Mouse (Mus musculus) intestine, postnatal 0 days (tissue): ENCODE measurements around the gene Ppm1e. TPM values are rescaled to one million over a fixed set of nuclear protein-coding genes. Genes with fewer than 3 reads are reported as not detected.

Source experiments
- ATAC-seq: fragments of 200-750 bp; cut with Nextera tagmentation; 2 replicates; pipeline ENCODE4 v1.8.0; 2017; ENCODE audit warnings: mild to moderate bottlenecking, moderate TSS enrichment, moderate library complexity
- H3K27ac ChIP-seq: fragments of 300-500 bp; sonication (generic); 2 replicates; pipeline ENCODE4 v1.5.1; 2014; ENCODE audit warnings: mild to moderate bottlenecking, low read depth, low read length, moderate library complexity
- H3K27me3 ChIP-seq: fragments of 300-500 bp; sonication (generic); replicated peaks from 2 replicates; pipeline ENCODE4 v1.6.1; 2014; ENCODE audit warnings: low read length, mixed read lengths; ENCODE audit not compliant: control insufficient read depth, insufficient read depth
- H3K36me3 ChIP-seq: fragments of 300-500 bp; sonication (generic); 2 replicates; pipeline ENCODE4 v1.6.1; 2014; ENCODE audit warnings: mild to moderate bottlenecking, moderate library complexity; ENCODE audit not compliant: control insufficient read depth, insufficient read depth
- H3K4me1 ChIP-seq: fragments of 300-500 bp; sonication (generic); replicated peaks from 2 replicates; pipeline ENCODE4 v1.6.1; 2014; ENCODE audit warnings: antibody characterized with exemption, low read length, mixed read lengths; ENCODE audit not compliant: control insufficient read depth, insufficient read depth
- H3K4me2 ChIP-seq: fragments of 300-500 bp; sonication (generic); replicated peaks from 2 replicates; pipeline ENCODE4 v1.6.1; 2014; ENCODE audit warnings: low read depth, mild to moderate bottlenecking, moderate library complexity
- H3K4me3 ChIP-seq: fragments of 300-500 bp; sonication (generic); 2 replicates; pipeline ENCODE4 v1.5.1; 2014; ENCODE audit warnings: low read depth, low read length
- H3K9ac ChIP-seq: fragments of 300-500 bp; sonication (generic); 2 replicates; pipeline ENCODE4 v1.6.1; 2014; ENCODE audit warnings: mild to moderate bottlenecking, low read depth, low read length
- H3K9me3 ChIP-seq: fragments of 300-500 bp; sonication (generic); 2 replicates; pipeline ENCODE4 v1.6.1; 2016; ENCODE audit warnings: mixed run types; ENCODE audit not compliant: control insufficient read depth
- CTCF ChIP-seq: sonication (generic); IDR thresholded peaks from 2 replicates; pipeline ENCODE4 v1.5.1; 2016; ENCODE audit warnings: low read depth, mild to moderate bottlenecking, control low read depth, antibody characterized with exemption, moderate library complexity
- WGBS: fragments of 180-500 bp; shearing (Covaris S2); extraction: QIAGEN DNeasy Blood & Tissue Kit; methylation state at CpG from one replicate; pipeline ENCODE4 v1.1.7; 2014; 5-methylcytosine and 5-hydroxymethylcytosine counted together
- polyA plus RNA-seq: library from polyadenylated mRNA; unstranded; fragments of >200 nt; fragmentation: Nextera tagmentation; extraction: Ambion mirVana; gene quantifications from 2 replicates; pipeline ENCODE4 v1.2.1, GENCODE M21; 2015

The Ppm1e gene
- polyA plus RNA-seq, 1 experiment from 2014 or later: 1.4 TPM

DNA sequence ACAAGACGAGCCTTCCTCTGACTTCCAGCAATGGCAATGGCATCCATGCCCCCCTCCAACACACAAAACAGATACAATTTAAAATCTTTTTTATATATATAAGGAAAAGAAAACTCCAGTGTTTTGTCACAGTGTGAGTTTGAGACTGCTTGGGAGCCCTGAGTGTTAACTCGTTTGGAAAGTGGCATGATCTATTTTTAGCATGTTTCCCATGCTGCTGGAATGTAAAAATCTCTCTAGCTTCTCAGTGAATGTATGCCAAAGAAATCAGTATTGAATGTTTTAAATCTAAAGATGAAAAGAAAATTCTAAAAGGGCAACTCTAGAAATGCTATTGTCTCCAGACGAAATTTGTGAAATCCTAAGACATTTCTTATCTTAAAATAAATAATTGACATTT is 45.3 kb downstream of the Ppm1e start:
- Histone ChIP-seq H3K4me3 (no peak overlapping the region), H3K36me3 (no peaks in the 10 kb centered on the region), H3K9me3 (no peaks in the 10 kb centered on the region), H3K27me3 (no peaks in the 10 kb centered on the region), H3K4me1 (no peaks in the 10 kb centered on the region), H3K9ac (no peak overlapping the region), H3K4me2 (no peak overlapping the region), H3K27ac (no peak overlapping the region)
- WGBS: 43% methylated on average over 3 of the region's 3 CpGs
- no peak for ATAC-seq
- no peak for TF ChIP-seq CTCF

DNA sequence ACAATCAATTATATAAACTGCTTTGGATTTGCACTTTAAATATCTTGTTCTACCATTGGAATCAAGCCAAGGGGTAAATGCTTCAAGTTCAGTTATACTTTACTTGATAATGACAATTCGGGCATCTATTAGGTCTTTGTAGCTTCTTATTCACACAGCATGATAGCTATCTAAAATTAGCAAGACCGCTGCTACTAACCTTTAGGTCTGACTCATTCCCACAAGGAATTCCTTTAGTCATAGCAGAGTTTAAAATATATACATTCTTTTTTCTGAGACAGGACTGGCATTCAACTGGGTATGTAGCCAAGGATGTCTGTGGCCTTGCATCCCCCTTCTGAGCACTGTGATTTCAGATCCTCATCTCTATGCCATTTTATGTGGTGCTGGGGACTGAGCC is 48.5 kb downstream of the Ppm1e start:
- no peak overlapping the region for H3K4me2 ChIP-seq
- no peaks in the 10 kb centered on the region for H3K36me3 ChIP-seq
- H3K4me3 ChIP-seq: no peak overlapping the region
- H3K9ac ChIP-seq: no peak overlapping the region
- TF ChIP-seq CTCF: no peak
- no peaks in the 10 kb centered on the region for H3K27me3 ChIP-seq
- 80% methylated on average over 2 of the region's 2 CpGs for WGBS
- ATAC-seq: no peak
- no peaks in the 10 kb centered on the region for H3K4me1 ChIP-seq
- no peak overlapping the region for H3K27ac ChIP-seq
- no peaks in the 10 kb centered on the region for H3K9me3 ChIP-seq

DNA sequence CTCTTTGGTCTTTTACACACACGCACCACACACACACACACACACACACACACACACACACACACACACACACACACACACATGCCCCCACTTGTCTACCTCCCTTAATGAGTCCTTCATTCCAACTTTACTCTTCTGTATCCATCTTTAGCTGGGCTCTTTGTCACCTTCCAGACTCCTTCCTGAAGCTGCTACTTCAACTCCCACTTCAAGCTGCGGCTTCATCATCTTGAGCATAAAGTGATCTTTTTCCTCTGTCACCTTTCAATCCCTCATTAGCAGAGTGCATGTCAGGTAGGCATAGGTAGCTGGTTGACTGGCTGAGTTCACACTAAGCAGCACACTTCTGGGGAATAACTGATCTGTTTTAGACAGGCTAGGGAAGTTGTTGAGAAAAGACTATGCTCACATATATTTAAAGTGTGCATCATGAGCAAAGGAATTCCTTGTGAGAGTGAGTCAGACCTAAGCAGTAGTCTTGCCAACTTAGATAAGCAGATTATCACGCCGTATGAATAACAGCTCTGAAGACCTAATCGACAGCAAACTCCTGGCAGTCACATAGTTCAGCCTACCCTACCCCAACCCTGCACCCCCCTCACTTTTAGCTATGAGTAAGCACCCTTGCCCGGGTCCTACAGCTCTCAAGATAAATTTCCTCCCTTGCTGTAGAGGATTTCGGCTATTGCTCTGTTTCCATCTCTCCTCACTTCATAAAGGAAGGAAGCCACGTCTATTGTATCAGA is 49.3 kb downstream of the Ppm1e start:
- Histone ChIP-seq H3K9ac (no peak overlapping the region), H3K4me1 (no peaks in the 10 kb centered on the region), H3K27ac (no peak overlapping the region), H3K4me2 (no peak overlapping the region), H3K27me3 (no peaks in the 10 kb centered on the region), H3K36me3 (no peaks in the 10 kb centered on the region), H3K9me3 (no peaks in the 10 kb centered on the region), H3K4me3 (no peak overlapping the region)
- TF ChIP-seq CTCF: no peak
- WGBS: 62% methylated on average over 8 of the region's 8 CpGs
- no peak for ATAC-seq

DNA sequence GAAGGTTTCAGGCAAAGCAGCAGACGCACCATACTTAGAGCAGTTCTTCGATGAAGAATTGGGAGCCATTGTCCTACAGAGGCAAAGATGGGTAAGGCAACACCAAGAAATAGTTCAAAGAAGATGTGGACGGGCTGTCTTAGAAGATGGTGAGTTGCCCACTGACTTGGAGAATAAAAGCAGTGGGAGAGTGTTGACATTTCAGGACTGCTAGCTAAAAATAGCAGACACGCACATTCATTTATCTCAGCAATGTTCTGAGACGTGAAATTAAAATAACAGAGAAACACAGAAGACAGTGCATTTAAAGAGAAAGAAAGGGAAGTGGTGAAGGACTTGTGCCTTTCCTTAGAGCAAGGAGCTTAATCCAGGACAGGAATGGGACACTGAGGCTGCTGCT is 59.8 kb downstream of the Ppm1e start:
- Histone ChIP-seq H3K4me2 (no peak overlapping the region), H3K9me3 (no peaks in the 10 kb centered on the region), H3K4me3 (no peak overlapping the region), H3K27me3 (no peaks in the 10 kb centered on the region), H3K9ac (no peak overlapping the region), H3K27ac (no peak overlapping the region), H3K36me3 (no peaks in the 10 kb centered on the region), H3K4me1 (peaks cover 5% of the 10 kb centered on the region; the same call in 1 of the 2 replicates)
- 65% methylated on average over 5 of the region's 5 CpGs for WGBS
- TF ChIP-seq CTCF: no peak
- no peak for ATAC-seq

DNA sequence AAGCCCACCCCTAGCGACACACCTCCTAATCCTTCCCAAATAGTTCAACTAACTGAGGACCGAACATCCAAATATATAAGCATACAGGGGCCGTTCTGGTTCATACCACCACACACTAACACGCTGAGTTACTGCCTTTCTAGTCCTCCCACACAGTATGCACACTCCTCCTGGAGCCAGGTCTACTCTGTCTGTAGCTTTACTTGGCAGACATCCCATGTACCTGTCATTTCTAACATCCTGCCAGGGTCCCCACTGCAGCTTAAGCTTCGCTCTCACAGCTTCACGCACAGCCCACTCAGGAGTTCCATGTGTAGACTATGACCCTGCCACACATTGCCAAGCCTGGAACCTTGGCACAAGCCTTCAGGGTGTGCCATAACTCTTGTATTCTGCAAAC is 62.4 kb downstream of the Ppm1e start:
- no peak for TF ChIP-seq CTCF

DNA sequence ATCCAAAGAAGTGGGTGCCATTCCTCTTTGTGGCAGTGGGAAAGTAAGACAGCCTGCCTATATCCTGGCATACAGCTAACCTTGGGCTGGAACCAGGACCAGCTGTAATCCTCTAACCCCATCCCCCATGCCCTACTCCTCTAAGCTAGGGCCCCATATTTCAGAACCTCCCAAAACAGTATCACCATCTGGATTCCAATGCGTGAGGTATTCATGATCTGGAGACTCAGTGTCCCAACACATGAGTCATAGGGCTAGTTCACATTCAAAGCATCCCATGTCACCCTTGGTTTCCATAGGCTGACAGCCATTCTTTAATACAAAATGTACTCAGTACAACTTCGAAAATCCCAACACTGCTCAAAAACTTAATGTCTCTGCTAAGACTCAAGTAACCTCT is 63.2 kb downstream of the Ppm1e start:
- H3K9me3 ChIP-seq: no peaks in the 10 kb centered on the region
- H3K27me3 ChIP-seq: no peaks in the 10 kb centered on the region
- H3K4me1 ChIP-seq: no peaks in the 10 kb centered on the region
- ATAC-seq: no peak
- TF ChIP-seq CTCF: no peak
- H3K36me3 ChIP-seq: no peaks in the 10 kb centered on the region
- no peak overlapping the region for H3K27ac ChIP-seq
- H3K9ac ChIP-seq: no peak overlapping the region
- WGBS: 94% methylated on average over 2 of the region's 2 CpGs
- no peak overlapping the region for H3K4me3 ChIP-seq
- H3K4me2 ChIP-seq: no peak overlapping the region

More for the DNA sequence above, 62.4 kb downstream of the Ppm1e start:
- H3K4me1 ChIP-seq: peaks cover 4% of the 10 kb centered on the region; the same call in 1 of the 2 replicates
- H3K9me3 ChIP-seq: no peaks in the 10 kb centered on the region
- H3K27me3 ChIP-seq: no peaks in the 10 kb centered on the region
- no peaks in the 10 kb centered on the region for H3K36me3 ChIP-seq
- no peak for ATAC-seq
- 88% methylated on average over 6 of the region's 6 CpGs for WGBS
- no peak overlapping the region for H3K27ac ChIP-seq
- no peak overlapping the region for H3K4me3 ChIP-seq
- H3K9ac ChIP-seq: no peak overlapping the region
- no peak overlapping the region for H3K4me2 ChIP-seq
